Mouse (Mus musculus): ENCODE measurements at regions not wholly inside any gene's neighbourhood (a gene's known extent, or its start where the extent isn't known, plus 50 kb on each side); places are given as distances from the start of the nearest gene placed in this dataset.
"Not testable (repeated sequence)": the region's sequence is repeated elsewhere in the genome, so short reads cannot be mapped to it uniquely, and the experiment has no call there.

- H3K9ac ChIP-seq, result no peak overlapping the region
- no peak overlapping the region for H3K27ac ChIP-seq (replicated peaks)
- peak overlapping the region; percentile 39 for H3K4me2 ChIP-seq
- H3K27me3 ChIP-seq, result 0 out of 2 replicates have a peak, but pooled peaks cover 5% of the 10 kb centered on the region
- peaks cover 20% of the 10 kb centered on the region for H3K4me1 ChIP-seq (replicated peaks)
- H3K36me3 ChIP-seq, result no peaks in the 10 kb centered on the region
- ATAC-seq (ENCODE audit: low FRiP score, low read depth), result peak; percentile 75
- WGBS, result 10% methylated on average over 33 of the region's 33 CpGs
- no peak overlapping the region for H3K4me3 ChIP-seq
- no peaks in the 10 kb centered on the region for H3K9me3 ChIP-seq
Measured at GRCm38 (mm10) chr12:104637046-104638032, 114.4 kb downstream of the Dicer1 start.

- Histone ChIP-seq H3K4me1 (replicated peaks) (peaks cover 20% of the 10 kb centered on the region), H3K27ac (replicated peaks) (no peak overlapping the region), H3K4me2 (no peak overlapping the region), H3K27me3 (0 out of 2 replicates have a peak, but pooled peaks cover 5% of the 10 kb centered on the region), H3K9ac (no peak overlapping the region), H3K4me3 (no peak overlapping the region), H3K36me3 (no peaks in the 10 kb centered on the region), H3K9me3 (no peaks in the 10 kb centered on the region)
- 55% methylated on average over 12 of the region's 12 CpGs for WGBS
- no peak for ATAC-seq (ENCODE audit: low FRiP score, low read depth)
Measured at GRCm38 (mm10) chr12:104636474-104636873, 115.3 kb downstream of the Dicer1 start.

GRCm38 (mm10) chr12:104634818-104635217 lies 116.9 kb downstream of the Dicer1 start:
- H3K4me2 ChIP-seq, result no peak overlapping the region
- no peak overlapping the region for H3K27ac ChIP-seq (replicated peaks)
- no peaks in the 10 kb centered on the region for H3K9me3 ChIP-seq
- 0 out of 2 replicates have a peak, but pooled peaks cover 5% of the 10 kb centered on the region for H3K27me3 ChIP-seq
- H3K4me1 ChIP-seq (replicated peaks), result peaks cover 20% of the 10 kb centered on the region
- WGBS, result 80% methylated on average over 10 of the region's 10 CpGs
- H3K9ac ChIP-seq, result no peak overlapping the region
- no peaks in the 10 kb centered on the region for H3K36me3 ChIP-seq
- ATAC-seq (ENCODE audit: low FRiP score, low read depth), result no peak
- no peak overlapping the region for H3K4me3 ChIP-seq

GRCm38 (mm10) chr12:104630590-104630989 lies 121.2 kb downstream of the Dicer1 start:
- no peak overlapping the region for H3K4me3 ChIP-seq
- H3K9ac ChIP-seq, result no peak overlapping the region
- 88% methylated on average over 3 of the region's 3 CpGs for WGBS
- H3K4me1 ChIP-seq (replicated peaks), result no peaks in the 10 kb centered on the region
- H3K36me3 ChIP-seq, result no peaks in the 10 kb centered on the region
- H3K27me3 ChIP-seq, result no peaks in the 10 kb centered on the region
- no peak overlapping the region for H3K4me2 ChIP-seq
- H3K27ac ChIP-seq (replicated peaks), result no peak overlapping the region
- no peak for ATAC-seq (ENCODE audit: low FRiP score, low read depth)
- H3K9me3 ChIP-seq, result no peaks in the 10 kb centered on the region

GRCm38 (mm10) chr12:104629449-104629848 lies 122.3 kb downstream of the Dicer1 start:
- no peaks in the 10 kb centered on the region for H3K4me1 ChIP-seq (replicated peaks)
- no peaks in the 10 kb centered on the region for H3K36me3 ChIP-seq
- H3K4me2 ChIP-seq, result no peak overlapping the region
- WGBS, result 96% methylated on average over 2 of the region's 2 CpGs
- no peak for ATAC-seq (ENCODE audit: low FRiP score, low read depth)
- no peaks in the 10 kb centered on the region for H3K27me3 ChIP-seq
- H3K4me3 ChIP-seq, result no peak overlapping the region
- no peaks in the 10 kb centered on the region for H3K9me3 ChIP-seq
- no peak overlapping the region for H3K9ac ChIP-seq
- H3K27ac ChIP-seq (replicated peaks), result no peak overlapping the region

- Histone ChIP-seq H3K9me3 (no peaks in the 10 kb centered on the region), H3K4me1 (replicated peaks) (no peaks in the 10 kb centered on the region), H3K27ac (replicated peaks) (no peak overlapping the region), H3K9ac (no peak overlapping the region), H3K36me3 (no peaks in the 10 kb centered on the region), H3K27me3 (no peaks in the 10 kb centered on the region), H3K4me3 (no peak overlapping the region), H3K4me2 (no peak overlapping the region)
- WGBS, result 89% methylated on average over 5 of the region's 5 CpGs
- no peak for ATAC-seq (ENCODE audit: low FRiP score, low read depth)
Measured at GRCm38 (mm10) chr12:104626054-104626453, 125.7 kb downstream of the Dicer1 start.

- no peak overlapping the region for H3K4me2 ChIP-seq
- no peaks in the 10 kb centered on the region for H3K27me3 ChIP-seq
- H3K9me3 ChIP-seq, result no peaks in the 10 kb centered on the region
- no peak for ATAC-seq (ENCODE audit: low FRiP score, low read depth)
- H3K27ac ChIP-seq (replicated peaks), result no peak overlapping the region
- H3K4me1 ChIP-seq (replicated peaks), result no peaks in the 10 kb centered on the region
- 61% methylated on average over 7 of the region's 7 CpGs for WGBS
- H3K4me3 ChIP-seq, result no peak overlapping the region
- no peak overlapping the region for H3K9ac ChIP-seq
- no peaks in the 10 kb centered on the region for H3K36me3 ChIP-seq
Measured at GRCm38 (mm10) chr12:104623896-104624685, 127.7 kb downstream of the Dicer1 start.

- peak; percentile 94 for ATAC-seq (ENCODE audit: low FRiP score, low read depth)
- WGBS, result 4% methylated on average over 17 of the region's 17 CpGs
- no peaks in the 10 kb centered on the region for H3K4me1 ChIP-seq (replicated peaks)
- no peaks in the 10 kb centered on the region for H3K27me3 ChIP-seq
- peak overlapping the region; percentile 32 for H3K4me3 ChIP-seq
- peak overlapping the region; percentile 89 for H3K27ac ChIP-seq (replicated peaks)
- H3K9ac ChIP-seq, result 0 out of 2 replicates have a peak overlapping the region, but pooled peaks have one; percentile 30
- H3K4me2 ChIP-seq, result peak overlapping the region; percentile 55
- H3K9me3 ChIP-seq, result no peaks in the 10 kb centered on the region
- no peaks in the 10 kb centered on the region for H3K36me3 ChIP-seq
Measured at GRCm38 (mm10) chr12:104617111-104617725, 134.5 kb downstream of the Dicer1 start.

GRCm38 (mm10) chr12:104614240-104614639 lies 137.5 kb downstream of the Dicer1 start:
- no peak overlapping the region for H3K4me2 ChIP-seq
- no peaks in the 10 kb centered on the region for H3K27me3 ChIP-seq
- no peak overlapping the region for H3K4me3 ChIP-seq
- 65% methylated on average over 8 of the region's 8 CpGs for WGBS
- no peaks in the 10 kb centered on the region for H3K36me3 ChIP-seq
- H3K27ac ChIP-seq (replicated peaks), result no peak overlapping the region
- no peak overlapping the region for H3K9ac ChIP-seq
- H3K4me1 ChIP-seq (replicated peaks), result peaks cover 12% of the 10 kb centered on the region; the same call in 1 of the 2 replicates
- no peak for ATAC-seq (ENCODE audit: low FRiP score, low read depth)
- H3K9me3 ChIP-seq, result no peaks in the 10 kb centered on the region

GRCm38 (mm10) chr12:104609767-104610166 lies 136.6 kb upstream of the Gsc start:
- Histone ChIP-seq H3K4me2 (peak overlapping the region; percentile 21; the same call in 1 of the 2 replicates), H3K36me3 (no peaks in the 10 kb centered on the region), H3K9ac (no peak overlapping the region)

GRCm38 (mm10) chr12:104608956-104609355 lies 135.8 kb upstream of the Gsc start:
- H3K27me3 ChIP-seq; H3K9ac ChIP-seq; H3K9me3 ChIP-seq; ATAC-seq (ENCODE audit: low FRiP score, low read depth); H3K27ac ChIP-seq (replicated peaks); H3K4me2 ChIP-seq; H3K36me3 ChIP-seq; H3K4me3 ChIP-seq: not testable (repeated sequence)
- H3K4me1 ChIP-seq (replicated peaks), result peaks cover 12% of the 10 kb centered on the region; the same call in 1 of the 2 replicates
- WGBS, result 90% methylated on average over 4 of the region's 4 CpGs

More at GRCm38 (mm10) chr12:104609767-104610166, 136.6 kb upstream of the Gsc start:
- Histone ChIP-seq H3K4me3 (no peak overlapping the region), H3K4me1 (replicated peaks) (peaks cover 12% of the 10 kb centered on the region; the same call in 1 of the 2 replicates), H3K9me3 (no peaks in the 10 kb centered on the region), H3K27me3 (no peaks in the 10 kb centered on the region), H3K27ac (replicated peaks) (peak overlapping the region; percentile 48; the same call in 1 of the 2 replicates)
- WGBS, result 36% methylated on average over 19 of the region's 19 CpGs
- ATAC-seq (ENCODE audit: low FRiP score, low read depth), result no peak

Measured in hindbrain, embryonic 15.5 days (tissue).